Mouse (Mus musculus) lung, adult 18-20 months (tissue): ENCODE measurements around the gene Ndufs6.
A peak's percentile ranks its signal among the peaks of the same experiment; 100 is the strongest.

ENCODE experiments used
- DNase-seq, 2 experiments: peaks; one replicate each; pipeline ENCODE4 v3.0.0; 2022; ENCODE audit warnings: mixed read lengths in 2 of 2

The Ndufs6 gene

DNA sequence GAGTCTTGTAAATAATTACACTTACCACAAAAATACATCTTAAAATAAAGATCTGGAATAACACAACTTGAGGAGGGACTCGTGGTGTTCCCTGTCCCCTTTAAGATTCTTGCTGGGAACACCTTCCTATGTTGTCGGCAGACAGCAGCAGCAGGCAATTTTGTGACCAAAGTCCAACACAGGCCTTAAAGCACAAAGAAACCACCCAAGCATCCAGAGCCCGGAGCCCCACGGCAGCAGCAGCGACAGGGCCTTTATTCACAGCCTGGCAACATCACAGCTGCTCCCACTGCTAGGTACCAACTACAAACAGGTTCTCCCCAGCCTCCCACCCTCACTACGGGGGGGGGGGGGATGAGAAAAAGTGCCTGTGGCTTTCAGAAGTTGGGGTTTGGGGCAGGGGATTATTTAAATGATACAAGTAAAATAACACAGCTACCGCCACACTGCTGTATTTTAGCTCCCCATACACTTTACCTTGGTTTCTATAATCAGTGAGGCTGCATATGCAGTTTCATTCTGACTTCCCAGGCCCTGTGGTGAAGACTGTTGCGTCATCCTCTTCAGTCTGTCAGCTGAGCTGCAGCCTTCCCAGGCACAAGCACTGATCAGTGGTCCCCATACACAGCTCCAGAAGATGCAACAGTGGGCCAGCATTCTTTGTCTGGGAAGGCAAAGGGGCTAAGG is 22.8 kb downstream of the Ndufs6 start:
- DNase-seq: no peak

GRCm38 (mm10) chr13:73304729-73305128 is 23.6 kb downstream of the Ndufs6 start:
- no peak for DNase-seq

DNA sequence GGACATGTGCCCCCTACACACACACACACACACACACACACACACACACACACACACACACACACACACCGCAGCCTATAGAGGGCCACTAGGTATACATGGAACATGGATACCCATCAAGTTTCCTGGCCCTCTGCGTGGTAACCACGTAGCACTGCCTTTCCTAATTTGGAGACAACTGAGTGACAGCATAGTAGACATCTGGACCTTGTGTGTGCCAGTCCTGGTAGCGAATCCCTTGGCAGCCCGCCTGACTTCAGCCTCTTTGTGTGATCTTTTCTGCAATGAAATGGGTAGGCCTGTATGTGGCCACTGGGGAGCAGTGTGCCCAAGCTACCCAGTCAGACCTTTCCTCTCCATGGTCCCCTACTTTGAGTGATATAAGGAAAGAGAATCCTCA is 29.0 kb downstream of the Ndufs6 start:
- no peak for DNase-seq

DNA sequence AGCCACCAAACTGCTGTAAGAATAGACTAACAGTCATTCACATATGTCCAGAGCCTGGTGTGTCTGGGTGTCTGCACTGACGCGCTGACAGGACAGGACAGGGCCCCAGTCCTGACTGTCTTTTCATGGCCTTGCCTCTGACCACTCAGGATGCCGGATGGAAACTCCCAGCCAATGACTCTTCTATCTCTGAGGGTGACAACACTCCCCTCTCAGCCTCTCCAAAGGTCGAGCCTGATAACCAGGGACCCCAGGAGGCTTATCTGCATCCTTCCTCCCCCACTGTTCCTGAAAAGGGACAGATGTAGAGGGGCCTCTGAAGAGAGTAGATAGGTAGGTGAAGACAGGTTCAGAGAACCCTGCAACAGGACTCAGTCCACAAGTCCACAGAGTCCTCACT is 29.6 kb downstream of the Ndufs6 start:
- no peak for DNase-seq

- no peak for DNase-seq
Measured at GRCm38 (mm10) chr13:73291102-73291501, 37.2 kb downstream of the Ndufs6 start.

- peak in 1 of 2 experiments; percentile 1 for DNase-seq
Measured at GRCm38 (mm10) chr13:73290206-73290605, 38.1 kb downstream of the Ndufs6 start.

GRCm38 (mm10) chr13:73283534-73283933 is 44.8 kb downstream of the Ndufs6 start:
- DNase-seq: no peak

- no peak for DNase-seq
Measured at GRCm38 (mm10) chr13:73282407-73282806, 45.9 kb downstream of the Ndufs6 start.

- no peak for DNase-seq
Measured at GRCm38 (mm10) chr13:73279196-73279595, 49.1 kb downstream of the Ndufs6 start.

- DNase-seq: no peak
Measured at GRCm38 (mm10) chr13:73277797-73278196, 50.5 kb downstream of the Ndufs6 start.

GRCm38 (mm10) chr13:73277361-73277760 is 51.0 kb downstream of the Ndufs6 start:
- DNase-seq: no peak

- DNase-seq: no peak
Measured at GRCm38 (mm10) chr13:73273536-73273935, 54.8 kb downstream of the Ndufs6 start.

GRCm38 (mm10) chr13:73272794-73273282 is 55.5 kb downstream of the Ndufs6 start:
- no peak for DNase-seq

GRCm38 (mm10) chr13:73271336-73272242 is 56.8 kb downstream of the Ndufs6 start:
- no peak for DNase-seq

DNA sequence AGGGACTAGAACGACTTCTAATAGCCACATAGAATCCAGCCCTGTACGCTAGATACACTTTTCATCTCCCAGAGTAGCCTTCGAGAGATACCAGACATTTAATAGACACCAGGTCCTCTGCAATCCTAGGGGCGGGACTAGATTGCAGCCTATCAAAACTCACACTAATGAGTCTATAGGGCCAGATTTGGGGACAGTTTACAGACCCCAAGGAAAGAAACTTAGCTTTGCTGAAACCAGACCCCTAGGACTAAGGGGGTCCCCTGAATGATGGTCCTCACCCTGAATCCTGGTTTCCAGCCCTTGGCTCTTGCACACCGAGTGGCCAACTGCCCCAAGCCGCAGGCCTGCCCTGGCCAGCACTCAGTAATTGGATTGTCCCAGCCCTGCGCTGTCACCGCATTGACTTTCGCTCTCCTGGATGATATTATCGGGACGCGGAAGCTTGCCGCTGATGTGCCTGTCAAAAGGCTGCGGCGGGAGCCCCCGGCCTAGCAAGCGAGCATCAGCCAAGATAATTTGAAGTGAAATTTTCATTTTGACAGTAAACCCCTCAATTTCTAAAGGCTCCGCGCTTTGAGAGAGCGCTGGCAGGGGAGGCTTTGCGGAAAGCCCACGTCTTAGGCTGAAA is 57.8 kb downstream of the Ndufs6 start:
- DNase-seq: no peak

- DNase-seq: no peak
Measured at GRCm38 (mm10) chr13:73269891-73270290, 58.5 kb downstream of the Ndufs6 start.
